Mouse (Mus musculus): Measurements from ENCODE around the gene Tnfaip1.

The Tnfaip1 gene

DNA sequence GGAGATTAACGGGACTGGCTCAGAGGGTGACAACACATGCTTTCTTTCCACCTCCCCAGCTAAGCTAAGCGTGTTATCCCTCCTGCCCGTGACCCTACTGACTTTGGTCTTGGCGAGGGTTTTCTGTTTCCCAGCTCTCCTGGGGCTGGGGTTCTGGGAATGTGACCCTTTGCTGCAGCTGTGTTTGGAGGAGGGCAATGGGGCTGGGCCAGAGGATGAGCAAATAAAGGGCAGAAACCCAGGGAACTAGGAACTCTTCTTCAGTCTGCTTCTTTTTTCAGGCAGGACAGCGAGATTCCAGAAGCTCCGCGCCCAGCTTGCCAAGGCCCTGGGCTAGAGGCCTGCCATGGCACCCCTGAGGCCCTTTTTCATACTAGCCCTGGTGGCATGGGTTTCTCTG is 37.1 kb downstream of the Tnfaip1 start, which contains the start of gene Vtn:
Gene Vtn (plus strand): TSS at position 88 of the 400 bp plus-strand sequence.
- Histone ChIP-seq H3K36me3 (ENCODE audit: control insufficient read depth, insufficient read depth, low read length, poor library complexity, severe bottlenecking) (no peaks in the 10 kb centered on the region), H3K27me3 (ENCODE audit: control insufficient read depth, insufficient read depth, low read length, poor library complexity, severe bottlenecking) (no peaks in the 10 kb centered on the region)
- no peak for DNase-seq (ENCODE audit: low read depth, low spot score)

DNA sequence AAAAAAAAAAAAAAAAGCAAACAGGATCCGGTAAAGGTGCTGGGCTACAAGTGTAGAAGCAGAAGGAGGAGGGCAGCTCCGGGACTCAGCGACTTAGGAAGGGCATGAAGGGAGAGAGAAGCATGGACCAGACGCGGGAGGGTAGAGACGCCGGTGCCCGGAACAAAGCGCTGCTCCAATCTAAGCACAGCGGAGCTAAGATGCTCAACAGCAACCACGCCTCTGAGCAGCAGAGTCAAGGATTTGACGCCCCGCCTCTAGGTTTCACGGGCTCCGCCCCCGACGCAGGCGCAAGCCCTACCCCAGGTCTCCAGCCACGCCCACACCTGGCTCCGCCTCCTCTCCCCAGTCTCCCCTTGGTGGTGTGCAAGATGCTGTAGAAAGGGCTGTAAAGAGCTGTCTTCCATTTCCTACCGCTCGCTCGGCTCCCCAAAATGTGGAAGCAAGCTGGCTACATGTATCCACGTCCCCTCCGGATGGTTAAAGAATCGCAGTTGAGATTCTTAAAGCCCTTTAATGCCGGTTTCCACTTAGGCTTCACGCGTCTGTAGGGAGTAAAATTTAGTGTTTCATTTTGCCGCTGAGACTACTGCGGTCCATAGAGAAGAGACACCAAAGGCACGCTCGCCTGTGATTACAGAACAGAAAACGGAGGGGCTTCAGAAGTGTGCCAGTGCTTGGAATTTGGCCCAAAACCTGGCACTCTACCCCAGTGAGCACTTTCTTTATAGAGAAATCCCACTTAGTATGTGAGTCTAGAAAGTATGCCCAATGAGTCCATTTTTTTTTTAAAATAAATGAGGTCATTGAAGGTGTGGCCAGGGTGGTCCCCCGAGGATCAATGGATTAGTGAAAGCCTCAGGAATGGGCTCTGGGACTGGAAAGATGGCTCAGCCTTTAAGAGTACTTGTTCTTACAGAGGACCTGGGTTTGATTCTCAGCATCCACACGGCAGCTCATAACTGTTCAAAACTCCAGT is 38.3 kb downstream of the Tnfaip1 start, which contains the start of gene Sarm1:
Gene Sarm1 (minus strand): TSS at position 211 of the 979 bp plus-strand sequence.
- no peaks in the 10 kb centered on the region for H3K36me3 ChIP-seq (ENCODE audit: control insufficient read depth, insufficient read depth, low read length, poor library complexity, severe bottlenecking)
- H3K27me3 ChIP-seq (ENCODE audit: control insufficient read depth, insufficient read depth, low read length, poor library complexity, severe bottlenecking), result no peaks in the 10 kb centered on the region
- peak; percentile 97 for DNase-seq (ENCODE audit: low read depth, low spot score)

DNA sequence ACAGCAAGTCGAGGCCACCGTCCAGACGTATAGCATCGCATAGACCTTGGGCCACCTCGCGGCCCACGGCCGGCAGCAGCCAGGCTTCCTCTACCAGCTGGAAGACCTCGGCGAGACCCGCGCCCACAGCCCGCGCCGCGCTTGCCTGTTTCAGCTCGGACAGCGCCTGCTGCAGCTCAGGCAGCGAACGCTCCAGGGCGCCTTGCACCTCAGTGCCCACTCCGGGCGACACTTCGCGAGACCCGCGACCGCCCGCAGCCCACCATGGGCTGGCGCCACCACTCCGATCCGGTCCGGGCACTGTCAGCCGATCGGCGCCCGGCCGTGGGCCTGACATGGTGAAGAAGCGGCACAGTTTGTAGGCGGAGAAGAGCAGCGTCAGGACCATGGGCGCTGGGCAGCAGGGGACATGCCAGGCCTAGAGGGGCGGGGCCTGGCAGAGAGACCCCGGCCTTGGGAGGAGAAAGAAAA is 39.0 kb downstream of the Tnfaip1 start:
- Histone ChIP-seq H3K27me3 (ENCODE audit: control insufficient read depth, insufficient read depth, low read length, poor library complexity, severe bottlenecking) (no peaks in the 10 kb centered on the region), H3K36me3 (ENCODE audit: control insufficient read depth, insufficient read depth, low read length, poor library complexity, severe bottlenecking) (no peaks in the 10 kb centered on the region)
- peak; percentile 30 for DNase-seq (ENCODE audit: low read depth, low spot score)

DNA sequence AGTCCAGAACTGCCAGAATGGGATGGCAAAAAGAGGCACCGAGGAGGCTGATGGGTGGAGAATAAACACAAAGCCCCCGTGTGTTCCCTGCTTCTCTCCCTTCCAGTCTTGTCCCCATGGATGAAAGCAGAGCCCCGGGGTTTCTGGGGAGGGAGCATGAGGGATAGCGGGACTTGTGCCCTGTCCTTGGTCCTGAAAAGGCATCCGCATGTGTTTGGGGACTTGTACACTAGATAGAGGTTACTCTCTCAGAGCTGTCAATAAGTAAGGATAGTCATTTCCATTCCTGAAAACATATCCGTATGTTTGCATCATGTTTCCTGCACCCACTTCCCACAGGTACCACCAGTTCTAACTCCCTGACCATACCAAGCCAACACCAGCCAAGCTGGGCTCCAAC is 40.2 kb downstream of the Tnfaip1 start:
- Histone ChIP-seq H3K36me3 (ENCODE audit: control insufficient read depth, insufficient read depth, low read length, poor library complexity, severe bottlenecking) (no peaks in the 10 kb centered on the region), H3K27me3 (ENCODE audit: control insufficient read depth, insufficient read depth, low read length, poor library complexity, severe bottlenecking) (no peaks in the 10 kb centered on the region)
- DNase-seq (ENCODE audit: low read depth, low spot score), result peak; percentile 50

DNA sequence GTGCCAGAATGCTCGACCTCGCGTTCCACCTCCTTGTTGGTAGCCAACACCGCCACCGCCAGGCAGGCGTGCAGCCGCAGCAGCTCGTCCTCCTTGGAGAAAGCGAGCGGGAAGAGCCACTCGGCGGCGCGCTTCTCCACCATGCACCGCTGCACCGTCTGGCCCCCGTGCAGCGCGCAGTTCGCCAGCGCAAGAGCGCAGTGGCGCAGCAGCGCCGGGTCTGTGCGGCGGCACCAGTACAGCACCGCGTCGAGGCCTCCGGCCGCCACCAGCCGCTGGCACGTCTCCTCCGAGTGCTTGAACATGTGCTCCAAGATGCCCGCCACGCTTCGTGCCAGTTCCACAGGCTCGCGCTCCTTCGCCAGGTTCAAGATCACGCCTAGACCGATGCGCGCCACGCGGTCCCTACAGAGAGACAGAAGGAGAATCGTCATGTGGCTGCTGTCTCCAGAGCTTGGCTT is 45.3 kb downstream of the Tnfaip1 start:
- DNase-seq (ENCODE audit: low read depth, low spot score), result no peak
- Histone ChIP-seq H3K27me3 (ENCODE audit: control insufficient read depth, insufficient read depth, low read length, poor library complexity, severe bottlenecking) (no peaks in the 10 kb centered on the region), H3K36me3 (ENCODE audit: control insufficient read depth, insufficient read depth, low read length, poor library complexity, severe bottlenecking) (no peaks in the 10 kb centered on the region)

DNA sequence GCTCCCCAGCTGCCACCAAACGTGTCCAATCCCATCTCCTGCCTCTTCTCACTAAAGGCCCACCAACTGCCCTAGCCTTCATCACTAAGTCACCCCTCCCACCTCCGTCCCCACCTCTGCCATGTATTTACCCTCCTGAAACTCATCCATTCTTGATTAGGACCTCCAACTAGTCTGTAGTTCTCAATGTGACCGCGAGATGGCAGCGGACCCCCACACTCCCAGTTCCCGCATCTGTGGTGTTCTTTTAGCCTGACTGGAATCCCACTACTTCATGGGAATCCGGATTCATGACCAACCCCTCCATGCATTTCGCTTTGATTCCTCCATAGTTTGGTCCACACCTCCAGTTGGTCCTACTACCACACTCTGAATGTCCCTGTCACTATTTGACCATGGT is 48.0 kb downstream of the Tnfaip1 start:
- peak; percentile 70 for DNase-seq (ENCODE audit: low read depth, low spot score)
- no peaks in the 10 kb centered on the region; the same call in 1 of the 2 replicates for H3K36me3 ChIP-seq (ENCODE audit: control insufficient read depth, insufficient read depth, low read length, poor library complexity, severe bottlenecking)
- no peaks in the 10 kb centered on the region for H3K27me3 ChIP-seq (ENCODE audit: control insufficient read depth, insufficient read depth, low read length, poor library complexity, severe bottlenecking)

DNA sequence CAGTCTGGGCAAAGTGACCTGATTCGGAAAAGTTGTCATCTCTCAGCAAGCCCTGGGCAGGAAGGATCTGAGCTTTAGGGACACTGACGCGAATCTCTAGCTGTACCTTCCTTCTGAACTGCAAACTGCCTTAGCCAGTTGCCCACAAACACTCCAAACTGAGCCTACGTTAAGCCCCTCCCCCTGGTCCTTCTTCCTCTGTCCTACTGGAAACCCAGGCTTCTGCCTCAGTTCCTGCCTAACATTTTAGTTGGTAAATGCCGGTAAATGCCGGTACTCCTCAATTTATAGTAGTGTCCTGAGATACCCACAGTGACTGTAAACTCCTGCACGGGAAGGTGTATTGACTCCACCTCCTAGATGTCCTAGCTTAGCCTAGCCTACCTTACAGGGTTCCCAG is 52.5 kb downstream of the Tnfaip1 start:
- no peak for DNase-seq (ENCODE audit: low read depth, low spot score)
- no peaks in the 10 kb centered on the region; the same call in 1 of the 2 replicates for H3K36me3 ChIP-seq (ENCODE audit: control insufficient read depth, insufficient read depth, low read length, poor library complexity, severe bottlenecking)
- H3K27me3 ChIP-seq (ENCODE audit: control insufficient read depth, insufficient read depth, low read length, poor library complexity, severe bottlenecking), result no peaks in the 10 kb centered on the region

DNA sequence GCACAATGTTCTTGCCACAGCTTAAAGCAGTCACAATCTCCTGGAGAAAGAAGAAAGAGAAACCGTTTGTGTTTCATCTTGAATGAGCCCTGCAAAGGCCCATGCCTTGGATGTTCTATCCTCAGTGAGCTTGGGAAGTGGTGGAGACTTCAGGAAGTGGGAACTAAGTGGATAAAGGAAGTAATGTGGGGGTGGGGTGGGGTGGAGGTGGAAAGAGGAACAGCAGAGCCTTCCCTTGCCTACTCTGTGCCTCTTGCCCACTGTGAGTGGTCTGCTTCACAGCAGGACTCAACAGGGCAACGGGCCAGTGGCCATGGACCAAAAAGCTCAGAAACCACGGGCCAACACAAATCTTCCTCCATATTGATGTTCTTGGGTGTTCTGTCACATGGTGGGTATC is 60.8 kb downstream of the Tnfaip1 start:
- no peak for DNase-seq (ENCODE audit: low read depth, low spot score)
- Histone ChIP-seq H3K27me3 (ENCODE audit: control insufficient read depth, insufficient read depth, low read length, poor library complexity, severe bottlenecking) (no peaks in the 10 kb centered on the region), H3K36me3 (ENCODE audit: control insufficient read depth, insufficient read depth, low read length, poor library complexity, severe bottlenecking) (no peaks in the 10 kb centered on the region)
